Mouse (Mus musculus) spleen, postnatal 36 days (tissue): ENCODE results near the gene Isca2.

Source experiments
- DNase-seq, 2 experiments: peaks; one replicate each; pipeline ENCODE4 v3.0.0; 2022; ENCODE audit warnings: low spot score in 2 of 2, mixed read lengths in 1 of 2

Gene Isca2

DNA sequence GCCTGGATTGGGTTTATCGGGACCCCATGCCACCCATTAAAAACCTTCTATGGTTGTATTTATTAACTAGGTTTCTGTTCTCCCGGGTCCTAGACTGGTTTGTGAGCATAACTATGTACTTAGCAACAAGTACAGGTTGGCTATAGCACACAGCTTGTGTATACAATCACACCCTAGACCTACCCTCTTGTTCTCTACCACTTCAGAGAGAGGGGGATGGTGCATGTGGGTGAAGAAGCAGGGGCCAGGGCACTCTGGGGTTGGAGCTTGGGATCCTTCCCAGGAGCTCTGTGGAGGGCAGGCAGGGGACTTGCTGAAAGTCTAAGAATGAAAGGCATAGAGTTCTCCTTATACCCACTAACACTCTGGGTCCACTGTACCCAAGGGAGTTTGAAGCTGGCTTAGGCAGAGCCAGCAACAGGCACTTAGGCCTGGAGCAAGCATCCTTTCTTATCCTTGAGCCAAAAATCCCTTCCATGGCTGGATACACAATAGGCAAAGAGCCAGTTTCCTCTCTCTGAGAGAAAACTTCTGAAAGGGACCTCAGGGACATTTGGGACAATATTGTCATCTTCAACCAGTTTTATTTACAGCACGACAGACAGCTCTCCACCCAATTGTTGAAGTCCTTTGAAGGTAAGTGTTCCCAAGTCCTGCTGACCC lies 41.7 kb downstream of the Isca2 start:
- DNase-seq = no peak

DNA sequence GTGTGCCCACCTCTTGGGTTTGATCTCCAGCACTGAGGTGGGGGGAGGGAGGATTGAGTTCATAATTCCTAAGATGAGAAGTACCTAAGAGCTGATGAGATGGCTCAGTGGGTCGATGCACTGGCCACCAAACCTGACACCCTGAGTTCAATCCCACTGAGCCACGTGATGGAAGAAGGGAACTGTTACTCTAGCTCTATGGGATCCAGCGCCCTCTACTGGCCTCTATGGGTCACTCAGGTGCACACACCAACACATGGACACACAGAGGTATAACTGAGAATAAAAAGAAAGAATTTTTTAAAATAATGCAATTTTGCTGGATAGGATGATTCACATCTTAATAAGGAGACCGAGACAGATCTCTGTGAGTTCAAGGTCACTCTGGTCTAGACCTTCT lies 45.4 kb downstream of the Isca2 start:
- no peak for DNase-seq

DNA sequence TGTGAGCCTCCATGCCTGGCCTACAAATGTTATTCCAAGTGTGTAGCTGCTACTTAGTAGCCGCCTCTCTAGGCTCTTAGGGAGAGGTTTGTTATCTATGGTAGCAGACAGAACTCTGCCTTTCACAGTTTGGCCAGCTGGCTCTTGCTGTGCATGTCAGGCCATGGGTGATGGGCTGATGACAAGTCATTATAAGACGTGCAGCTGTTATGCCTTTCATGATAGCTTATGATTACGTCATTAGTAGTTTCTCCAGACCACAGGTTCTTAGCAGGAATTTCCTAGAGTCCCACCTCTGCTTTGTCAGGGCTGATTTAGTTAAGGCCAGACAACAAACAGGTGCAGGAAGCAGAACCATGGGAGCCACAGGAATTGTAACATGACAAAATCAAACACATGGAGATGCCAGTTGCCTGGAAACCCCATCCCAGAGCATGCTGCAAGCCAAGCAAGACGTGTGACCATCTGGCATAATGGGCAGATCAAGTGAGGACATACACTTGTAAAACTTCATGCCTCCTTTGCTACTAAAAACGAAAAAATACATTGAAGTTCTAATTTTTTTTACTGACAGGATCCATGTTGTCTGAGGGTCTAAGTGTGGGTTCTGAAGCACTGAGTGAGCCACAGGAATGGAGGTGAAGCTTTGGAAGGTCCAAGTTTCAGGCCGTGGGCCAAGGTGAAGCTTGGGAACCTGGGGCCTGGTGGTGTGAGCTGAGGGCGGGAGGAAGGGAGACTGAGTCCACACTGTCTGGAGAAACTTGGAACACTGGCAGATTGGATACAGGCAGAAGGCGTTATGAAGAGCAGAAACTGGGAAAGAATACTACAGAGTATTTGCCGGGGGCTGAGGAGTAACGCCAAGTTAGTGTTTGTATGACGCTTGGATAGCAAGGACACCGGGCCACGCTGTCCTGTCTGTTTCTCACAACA lies 46.5 kb downstream of the Isca2 start:
- peak; percentile 51 to 73 for DNase-seq

DNA sequence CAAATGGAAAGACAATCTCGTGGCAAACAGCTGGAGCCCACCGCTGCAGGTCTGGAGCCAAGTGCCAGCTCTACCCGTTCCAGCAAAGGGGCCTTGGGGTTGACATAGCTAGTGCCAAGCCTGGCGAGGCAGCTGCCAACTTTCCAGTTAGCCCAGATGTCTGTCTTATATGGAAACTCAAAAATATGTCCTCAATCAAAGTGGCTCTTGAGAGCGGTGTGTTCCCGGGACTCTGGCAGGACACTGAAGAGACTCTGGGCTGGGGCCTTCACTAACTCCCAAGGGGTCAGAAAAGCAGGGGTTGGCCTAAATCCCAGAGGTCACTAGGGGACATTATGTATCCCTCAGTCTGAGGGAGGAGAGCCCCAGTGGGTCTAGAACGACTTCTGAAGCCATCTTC lies 50.5 kb downstream of the Isca2 start:
- no peak for DNase-seq

DNA sequence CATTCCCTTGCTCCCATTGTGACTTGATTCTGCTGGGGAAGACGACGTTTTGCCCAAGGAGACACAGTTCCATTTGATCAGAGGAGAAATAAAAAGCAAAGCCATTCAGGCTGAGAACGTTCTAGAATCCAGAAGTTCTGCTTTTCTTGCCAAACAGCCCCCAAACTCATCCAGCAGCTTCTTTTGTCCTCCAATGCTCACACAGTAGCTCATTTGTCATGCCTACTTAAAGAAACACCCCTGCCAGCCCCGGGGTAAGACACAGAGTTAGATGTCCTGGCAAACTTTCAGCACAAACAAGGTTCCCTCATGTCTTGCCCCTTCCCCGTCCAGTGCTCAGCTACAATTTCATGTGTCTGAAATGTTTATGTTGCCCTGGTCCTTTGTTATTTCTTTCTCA lies 51.2 kb downstream of the Isca2 start:
- no peak for DNase-seq
